Mouse (Mus musculus) embryonic facial prominence, embryonic 12.5 days (tissue): ENCODE data around the gene Lrrc41. TPM values are rescaled to one million over a fixed set of nuclear protein-coding genes. Genes with fewer than 3 reads are reported as not detected.

ENCODE experiments used
- ATAC-seq: fragments of 200-750 bp; cut with Nextera tagmentation; 2 replicates; pipeline ENCODE4 v1.8.0; 2017; ENCODE audit not compliant: insufficient number of reproducible peaks, insufficient read depth, low FRiP score, low TSS enrichment
- H3K27ac ChIP-seq: fragments of 300-500 bp; sonication (generic); 2 replicates; pipeline ENCODE4 v1.5.1; 2016; ENCODE audit warnings: mild to moderate bottlenecking
- H3K27me3 ChIP-seq: fragments of 300-500 bp; sonication (generic); 2 replicates; pipeline ENCODE4 v1.6.1; 2016; ENCODE audit warnings: mild to moderate bottlenecking, moderate library complexity
- H3K36me3 ChIP-seq: fragments of 300-500 bp; sonication (generic); 2 replicates; pipeline ENCODE4 v1.6.1; 2016; ENCODE audit warnings: mild to moderate bottlenecking
- H3K4me1 ChIP-seq: fragments of 300-500 bp; sonication (generic); 2 replicates; pipeline ENCODE4 v1.6.1; 2016
- H3K4me2 ChIP-seq: fragments of 300-500 bp; sonication (generic); replicated peaks from 2 replicates; pipeline ENCODE4 v1.6.1; 2016; ENCODE audit warnings: mild to moderate bottlenecking, moderate library complexity
- H3K4me3 ChIP-seq: fragments of 300-500 bp; sonication (generic); 2 replicates; pipeline ENCODE4 v1.5.1; 2016; ENCODE audit warnings: mild to moderate bottlenecking
- H3K9ac ChIP-seq: fragments of 300-500 bp; sonication (generic); 2 replicates; pipeline ENCODE4 v1.6.1; 2016; ENCODE audit warnings: mild to moderate bottlenecking, moderate library complexity
- H3K9me3 ChIP-seq: fragments of 300-500 bp; sonication (generic); 2 replicates; pipeline ENCODE4 v1.6.1; 2016; ENCODE audit warnings: mild to moderate bottlenecking, moderate library complexity
- WGBS: fragments of 180-500 bp; shearing (Covaris S2); methylation state at CpG from one replicate; pipeline ENCODE4 v1.1.7; 2016; 5-methylcytosine and 5-hydroxymethylcytosine counted together
- polyA plus RNA-seq: library from polyadenylated mRNA; unstranded; fragments of >200 nt; fragmentation: Nextera tagmentation; extraction: Ambion mirVana; gene quantifications from 2 replicates; pipeline ENCODE4 v1.2.1, GENCODE M21; 2016

The Lrrc41 gene
- polyA plus RNA-seq, 1 experiment from 2014 or later = 80.8 TPM

GRCm38 (mm10) chr4:116137421-116137996, 62.4 kb downstream of the Lrrc41 start:
- 45% methylated on average over 13 of the region's 13 CpGs for WGBS
- Histone ChIP-seq H3K27ac (no peak overlapping the region), H3K4me1 (no peaks in the 10 kb centered on the region), H3K4me3 (no peak overlapping the region), H3K27me3 (no peaks in the 10 kb centered on the region; the same call in 1 of the 2 replicates), H3K36me3 (no peaks in the 10 kb centered on the region), H3K9ac (no peak overlapping the region), H3K4me2 (no peak overlapping the region), H3K9me3 (no peaks in the 10 kb centered on the region)
- no peak for ATAC-seq

GRCm38 (mm10) chr4:116140801-116141574, 65.9 kb downstream of the Lrrc41 start:
- Histone ChIP-seq H3K27ac (no peak overlapping the region), H3K4me3 (no peak overlapping the region), H3K27me3 (peaks cover 6% of the 10 kb centered on the region), H3K9me3 (no peaks in the 10 kb centered on the region), H3K4me1 (peaks cover 11% of the 10 kb centered on the region; the same call in 1 of the 2 replicates), H3K36me3 (no peaks in the 10 kb centered on the region), H3K9ac (no peak overlapping the region), H3K4me2 (no peak overlapping the region)
- 81% methylated on average over 7 of the region's 7 CpGs for WGBS
- ATAC-seq = no peak

GRCm38 (mm10) chr4:116141736-116142135, 66.7 kb downstream of the Lrrc41 start:
- ATAC-seq = no peak
- H3K27ac ChIP-seq = no peak overlapping the region
- no peak overlapping the region for H3K4me3 ChIP-seq
- H3K27me3 ChIP-seq = peaks cover 6% of the 10 kb centered on the region
- H3K9ac ChIP-seq = no peak overlapping the region
- 75% methylated on average over 1 of the region's 1 CpGs for WGBS
- H3K4me2 ChIP-seq = no peak overlapping the region
- peaks cover 11% of the 10 kb centered on the region; the same call in 1 of the 2 replicates for H3K4me1 ChIP-seq
- H3K9me3 ChIP-seq = no peaks in the 10 kb centered on the region
- no peaks in the 10 kb centered on the region for H3K36me3 ChIP-seq

- H3K4me1 ChIP-seq = peaks cover 11% of the 10 kb centered on the region; the same call in 1 of the 2 replicates
- H3K4me3 ChIP-seq = no peak overlapping the region
- H3K36me3 ChIP-seq = no peaks in the 10 kb centered on the region
- H3K27ac ChIP-seq = no peak overlapping the region
- no peaks in the 10 kb centered on the region for H3K9me3 ChIP-seq
- H3K27me3 ChIP-seq = peaks cover 6% of the 10 kb centered on the region
- no peak overlapping the region for H3K9ac ChIP-seq
- H3K4me2 ChIP-seq = no peak overlapping the region
- WGBS = 82% methylated on average over 7 of the region's 7 CpGs
- ATAC-seq = no peak
Observed at GRCm38 (mm10) chr4:116142269-116142668, 67.2 kb downstream of the Lrrc41 start.

GRCm38 (mm10) chr4:116143317-116143811, 68.3 kb downstream of the Lrrc41 start:
- Histone ChIP-seq H3K27me3 (peaks cover 6% of the 10 kb centered on the region), H3K27ac (no peak overlapping the region), H3K9me3 (no peaks in the 10 kb centered on the region), H3K4me2 (peak overlapping the region; percentile 95), H3K9ac (no peak overlapping the region), H3K4me3 (peak overlapping the region; percentile 71), H3K36me3 (no peaks in the 10 kb centered on the region), H3K4me1 (peaks cover 11% of the 10 kb centered on the region; the same call in 1 of the 2 replicates)
- 10% methylated on average over 7 of the region's 7 CpGs for WGBS
- 0 out of 2 replicates have a peak, but pooled peaks have one; percentile 18 for ATAC-seq

- no peaks in the 10 kb centered on the region for H3K36me3 ChIP-seq
- 0 out of 2 replicates have a peak, but pooled peaks have one; percentile 48 for ATAC-seq
- H3K4me1 ChIP-seq = peaks cover 11% of the 10 kb centered on the region; the same call in 1 of the 2 replicates
- H3K4me2 ChIP-seq = peak overlapping the region; percentile 95
- H3K27ac ChIP-seq = no peak overlapping the region
- peak overlapping the region; percentile 71 for H3K4me3 ChIP-seq
- peak overlapping the region; percentile 71 for H3K9ac ChIP-seq
- H3K9me3 ChIP-seq = no peaks in the 10 kb centered on the region
- WGBS = under 1% methylated on average over 47 of the region's 47 CpGs
- H3K27me3 ChIP-seq = peaks cover 6% of the 10 kb centered on the region
Observed at GRCm38 (mm10) chr4:116143891-116144717, 69.0 kb downstream of the Lrrc41 start.

Other genes with a start within 250 kb of the Lrrc41 start
- gene Mob3c, start 247.2 kb upstream of the Lrrc41 start, polyA plus RNA-seq = 9.1 and 9.7 TPM in 2 replicates
- 26.5 and 28.0 TPM in 2 replicates for gene Mknk1, start 236.1 kb upstream of the Lrrc41 start, polyA plus RNA-seq
- not detected in 2 replicates for gene Kncn, start 190.9 kb upstream of the Lrrc41 start, polyA plus RNA-seq
- gene 6430628N08Rik, start 184.6 kb upstream of the Lrrc41 start, polyA plus RNA-seq = not detected in 2 replicates
- gene Dmbx1, start 135.3 kb upstream of the Lrrc41 start, polyA plus RNA-seq = 1.3 and 1.4 TPM in 2 replicates
- gene Faah, start 57.3 kb upstream of the Lrrc41 start, polyA plus RNA-seq = 2.8 and 3.3 TPM in 2 replicates
- 19.9 and 20.6 TPM in 2 replicates for gene Nsun4, start 21.4 kb upstream of the Lrrc41 start, polyA plus RNA-seq
- 407 and 442 TPM in 2 replicates for gene Uqcrh, start 198 bp upstream of the Lrrc41 start, polyA plus RNA-seq
- gene Rad54l, start 48.4 kb downstream of the Lrrc41 start, polyA plus RNA-seq = 46.6 and 47.0 TPM in 2 replicates
- 76.3 and 80.5 TPM in 2 replicates for gene Pomgnt1, start 48.6 kb downstream of the Lrrc41 start, polyA plus RNA-seq
- gene Lurap1, start 76.1 kb downstream of the Lrrc41 start, polyA plus RNA-seq = 2.6 and 2.7 TPM in 2 replicates
- gene Tspan1, start 92.3 kb downstream of the Lrrc41 start, polyA plus RNA-seq = 0.23 and 0.37 TPM in 2 replicates
- gene 1700042G07Rik, start 98.1 kb downstream of the Lrrc41 start, polyA plus RNA-seq = not detected in 2 replicates
- not detected in 2 replicates for gene Gm49337, start 98.1 kb downstream of the Lrrc41 start, polyA plus RNA-seq
- 51.2 and 55.1 TPM in 2 replicates for gene Pik3r3, start 146.3 kb downstream of the Lrrc41 start, polyA plus RNA-seq